Mouse (Mus musculus) spleen, adult 12 weeks (tissue): Measurements from ENCODE around the gene Vmac.

Experiments used
- DNase-seq: peaks from one replicate; pipeline ENCODE4 v3.0.0; 2022; ENCODE audit warnings: low spot score

Gene Vmac

GRCm38 (mm10) chr17:56740118-56740787 is 22.4 kb upstream of the Vmac start:
- DNase-seq, result no peak

- no peak for DNase-seq
Observed at GRCm38 (mm10) chr17:56738221-56738620, 20.4 kb upstream of the Vmac start.

- DNase-seq, result no peak
Observed at GRCm38 (mm10) chr17:56736534-56736933, 18.7 kb upstream of the Vmac start.

GRCm38 (mm10) chr17:56729656-56730055 is 11.8 kb upstream of the Vmac start:
- no peak for DNase-seq

GRCm38 (mm10) chr17:56729151-56729550 is 11.3 kb upstream of the Vmac start:
- DNase-seq, result no peak

GRCm38 (mm10) chr17:56728117-56728516 is 10.3 kb upstream of the Vmac start:
- no peak for DNase-seq

GRCm38 (mm10) chr17:56727659-56728058 is 9.8 kb upstream of the Vmac start:
- DNase-seq, result no peak

- DNase-seq, result no peak
Observed at GRCm38 (mm10) chr17:56727029-56727649, 9.3 kb upstream of the Vmac start.

- DNase-seq, result no peak
Observed at GRCm38 (mm10) chr17:56723419-56724161, 5.8 kb upstream of the Vmac start.

GRCm38 (mm10) chr17:56722441-56722840 is 4.6 kb upstream of the Vmac start:
- DNase-seq, result no peak

GRCm38 (mm10) chr17:56716655-56717362 is 1.0 kb downstream of the Vmac start:
- peak; percentile 95 for DNase-seq

GRCm38 (mm10) chr17:56715914-56716654 is 1.7 kb downstream of the Vmac start:
- DNase-seq, result no peak

GRCm38 (mm10) chr17:56715360-56715759 is 2.5 kb downstream of the Vmac start:
- no peak for DNase-seq

GRCm38 (mm10) chr17:56709708-56710107 is 8.1 kb downstream of the Vmac start:
- no peak for DNase-seq

- DNase-seq, result no peak
Observed at GRCm38 (mm10) chr17:56708692-56709091, 9.1 kb downstream of the Vmac start.

GRCm38 (mm10) chr17:56706515-56706914 is 11.3 kb downstream of the Vmac start:
- no peak for DNase-seq

GRCm38 (mm10) chr17:56703038-56703437 is 14.8 kb downstream of the Vmac start:
- DNase-seq, result no peak

GRCm38 (mm10) chr17:56700451-56700850 is 17.4 kb downstream of the Vmac start:
- no peak for DNase-seq

- no peak for DNase-seq
Observed at GRCm38 (mm10) chr17:56693851-56694310, 23.9 kb downstream of the Vmac start.

GRCm38 (mm10) chr17:56693395-56693794 is 24.4 kb downstream of the Vmac start:
- DNase-seq, result no peak

GRCm38 (mm10) chr17:56688689-56689088 is 29.1 kb downstream of the Vmac start:
- DNase-seq, result no peak

- DNase-seq, result peak; percentile 9
Observed at GRCm38 (mm10) chr17:56688045-56688444, 29.8 kb downstream of the Vmac start.
